Mouse (Mus musculus): ENCODE measurements around the gene Appl2. TPM values are rescaled to one million over a fixed set of nuclear protein-coding genes. Genes with fewer than 3 reads are reported as not detected.

The Appl2 gene
- polyA plus RNA-seq, 1 experiment from 2014 or later: 25.2 TPM

- no peak for ATAC-seq (replicated peaks; ENCODE audit: insufficient number of reproducible peaks, low FRiP score, low TSS enrichment)
- WGBS (ENCODE audit: insufficient replicate concordance): 89% methylated on average over 6 of the region's 6 CpGs
Observed at GRCm38 (mm10) chr10:83590801-83591200, 57.7 kb downstream of the Appl2 start.

GRCm38 (mm10) chr10:83565449-83566441 lies 82.8 kb downstream of the Appl2 start:
- 91% methylated on average over 7 of the region's 7 CpGs for WGBS (ENCODE audit: insufficient replicate concordance)
- Histone ChIP-seq H3K27me3 (ENCODE audit: control insufficient read depth, insufficient read depth, low read length) (no peaks in the 10 kb centered on the region), H3K4me3 (ENCODE audit: low read depth, low read length) (no peak overlapping the region), H3K36me3 (ENCODE audit: control insufficient read depth, insufficient read depth, low read length) (peaks cover 30% of the 10 kb centered on the region), H3K9ac (ENCODE audit: low read depth, low read length) (no peak overlapping the region), H3K4me2 (no peak overlapping the region), H3K4me1 (ENCODE audit: control insufficient read depth, insufficient read depth, low read length) (peaks cover 5% of the 10 kb centered on the region; the same call in 1 of the 2 replicates), H3K27ac (ENCODE audit: low read depth, low read length) (no peak overlapping the region), H3K9me3 (replicated peaks; ENCODE audit: control insufficient read depth, low read length) (no peaks in the 10 kb centered on the region)
- ATAC-seq (replicated peaks; ENCODE audit: insufficient number of reproducible peaks, low FRiP score, low TSS enrichment): no peak

More at GRCm38 (mm10) chr10:83590801-83591200, 57.7 kb downstream of the Appl2 start:
- no peak overlapping the region for H3K4me2 ChIP-seq
- H3K4me1 ChIP-seq (ENCODE audit: control insufficient read depth, insufficient read depth, low read length): no peaks in the 10 kb centered on the region
- no peak overlapping the region for H3K4me3 ChIP-seq (ENCODE audit: low read depth, low read length)
- peaks cover 42% of the 10 kb centered on the region for H3K36me3 ChIP-seq (ENCODE audit: control insufficient read depth, insufficient read depth, low read length)
- no peak overlapping the region for H3K27ac ChIP-seq (ENCODE audit: low read depth, low read length)
- H3K9ac ChIP-seq (ENCODE audit: low read depth, low read length): no peak overlapping the region
- no peaks in the 10 kb centered on the region for H3K27me3 ChIP-seq (ENCODE audit: control insufficient read depth, insufficient read depth, low read length)
- no peaks in the 10 kb centered on the region for H3K9me3 ChIP-seq (replicated peaks; ENCODE audit: control insufficient read depth, low read length)

GRCm38 (mm10) chr10:83563005-83563404 lies 85.5 kb downstream of the Appl2 start:
- Histone ChIP-seq H3K4me1 (ENCODE audit: control insufficient read depth, insufficient read depth, low read length) (peaks cover 5% of the 10 kb centered on the region; the same call in 1 of the 2 replicates), H3K27ac (ENCODE audit: low read depth, low read length) (no peak overlapping the region), H3K9me3 (replicated peaks; ENCODE audit: control insufficient read depth, low read length) (no peaks in the 10 kb centered on the region), H3K4me2 (no peak overlapping the region), H3K4me3 (ENCODE audit: low read depth, low read length) (no peak overlapping the region), H3K36me3 (ENCODE audit: control insufficient read depth, insufficient read depth, low read length) (peaks cover 38% of the 10 kb centered on the region), H3K9ac (ENCODE audit: low read depth, low read length) (no peak overlapping the region), H3K27me3 (ENCODE audit: control insufficient read depth, insufficient read depth, low read length) (no peaks in the 10 kb centered on the region)
- ATAC-seq (replicated peaks; ENCODE audit: insufficient number of reproducible peaks, low FRiP score, low TSS enrichment): no peak

Other genes with a start within 250 kb of the Appl2 start
- 8.0 and 12.1 TPM in 2 replicates for gene Aldh1l2, start 114.6 kb downstream of the Appl2 start, polyA plus RNA-seq (2014; fragmentation: Nextera tagmentation; extraction: Ambion mirVana)
- 26.8 TPM in 2 replicates for gene Washc4, start 105.0 kb downstream of the Appl2 start, polyA plus RNA-seq (2014; fragmentation: Nextera tagmentation; extraction: Ambion mirVana)
- gene 1500009L16Rik, start 74.1 kb upstream of the Appl2 start, polyA plus RNA-seq (2014; fragmentation: Nextera tagmentation; extraction: Ambion mirVana): 20.2 and 20.5 TPM in 2 replicates

Measured in heart, embryonic 11.5 days (tissue).